Mouse (Mus musculus) liver, embryonic 14.5 days (tissue): ENCODE data around the gene Gm10944. TPM values are rescaled to one million over a fixed set of nuclear protein-coding genes. Genes with fewer than 3 reads are reported as not detected.

Experiments
- ATAC-seq: fragments of 200-750 bp; cut with Nextera tagmentation; 2 replicates; pipeline ENCODE4 v1.8.0; 2017; ENCODE audit warnings: moderate number of reproducible peaks, mild to moderate bottlenecking, moderate library complexity; ENCODE audit not compliant: insufficient read depth
- DNase-seq, 3 experiments: peaks; one replicate each; pipeline ENCODE4 v3.0.0-alpha.2; 2012 to 2013; ENCODE audit warnings: low read depth in 3 of 3, low spot score in 3 of 3
- H3K27ac ChIP-seq: fragments of 300-500 bp; sonication (generic); 2 replicates; pipeline ENCODE4 v1.5.1; 2014; ENCODE audit warnings: moderate library complexity, mild to moderate bottlenecking, control low read depth, inconsistent platforms
- H3K27me3 ChIP-seq: fragments of 300-500 bp; sonication (generic); 2 replicates; pipeline ENCODE4 v1.6.1; 2014; ENCODE audit warnings: mild to moderate bottlenecking, low read length, moderate library complexity; ENCODE audit not compliant: control insufficient read depth, insufficient read depth
- H3K36me3 ChIP-seq: fragments of 300-500 bp; sonication (generic); replicated peaks from 2 replicates; pipeline ENCODE4 v1.6.1; 2014; ENCODE audit warnings: low read depth; ENCODE audit not compliant: control insufficient read depth, insufficient read depth
- H3K4me1 ChIP-seq, 2 experiments: fragments of 200-500 bp in 1 of 2; fragments of 300-500 bp in 1 of 2; sonication (generic) in 1 of 2; replicated peaks; 2 replicates each; pipeline ENCODE4 v1.6.1; 2012 to 2014; ENCODE audit warnings: antibody characterized with exemption in 1 of 2, inconsistent platforms in 1 of 2, low read length in 1 of 2; ENCODE audit not compliant: control insufficient read depth in 2 of 2, insufficient read depth in 2 of 2
- H3K4me2 ChIP-seq: fragments of 300-500 bp; sonication (generic); 2 replicates; pipeline ENCODE4 v1.6.1; 2014; ENCODE audit warnings: low read depth, mild to moderate bottlenecking, control low read depth, moderate library complexity
- H3K4me3 ChIP-seq, 2 experiments: fragments of 200-500 bp in 1 of 2; fragments of 300-500 bp in 1 of 2; sonication (generic) in 1 of 2; 2 replicates each; pipeline ENCODE4 v1.5.1; 2012 to 2014; ENCODE audit warnings: low read depth in 2 of 2, low read length in 2 of 2, mild to moderate bottlenecking in 2 of 2, control low read depth in 1 of 2, inconsistent platforms in 1 of 2, moderate library complexity in 1 of 2; ENCODE audit not compliant: insufficient read depth in 1 of 2
- H3K9ac ChIP-seq: fragments of 300-500 bp; sonication (generic); replicated peaks from 2 replicates; pipeline ENCODE4 v1.6.1; 2014; ENCODE audit warnings: mild to moderate bottlenecking, control low read depth, moderate library complexity
- H3K9me3 ChIP-seq: fragments of 300-500 bp; sonication (generic); 2 replicates; pipeline ENCODE4 v1.6.1; 2016; ENCODE audit warnings: low read length, mixed read lengths; ENCODE audit not compliant: control insufficient read depth
- CTCF ChIP-seq: IDR thresholded peaks from 2 replicates; pipeline ENCODE4 v1.5.1; 2016; ENCODE audit warnings: antibody characterized with exemption, low read depth, control low read depth
- EP300 ChIP-seq: IDR thresholded peaks from 2 replicates; pipeline ENCODE4 v1.6.1; 2016; ENCODE audit warnings: antibody characterized with exemption, low read depth
- WGBS: fragments of 180-500 bp; shearing (Covaris S2); extraction: QIAGEN DNeasy Blood & Tissue Kit; methylation state at CpG from one replicate; pipeline ENCODE4 v1.1.7; 2014; ENCODE audit not compliant: insufficient replicate concordance; 5-methylcytosine and 5-hydroxymethylcytosine counted together
- polyA plus RNA-seq, 2 experiments: library from polyadenylated mRNA; depleted of rRNA in 1 of 2; stranded (reverse) in 1 of 2; unstranded in 1 of 2; fragments of >200 nt; fragmentation: Nextera tagmentation in 1 of 2; extraction: Ambion mirVana in 1 of 2; gene quantifications; 2 replicates each; pipeline versions ENCODE4 v1.2.1 to v1.2.3; 2012 to 2014

Gene Gm10944
- not detected in 2 replicates for polyA plus RNA-seq (2012; rRNA removed)
- polyA plus RNA-seq (2014; fragmentation: Nextera tagmentation; extraction: Ambion mirVana) = not detected in 2 replicates

GRCm38 (mm10) chr10:10681048-10681447 lies at the start of gene Gm10944:
Gene Gm10944, plus strand, starts transcription at chr10:10681348.
- no peaks in the 10 kb centered on the region for H3K36me3 ChIP-seq

DNA sequence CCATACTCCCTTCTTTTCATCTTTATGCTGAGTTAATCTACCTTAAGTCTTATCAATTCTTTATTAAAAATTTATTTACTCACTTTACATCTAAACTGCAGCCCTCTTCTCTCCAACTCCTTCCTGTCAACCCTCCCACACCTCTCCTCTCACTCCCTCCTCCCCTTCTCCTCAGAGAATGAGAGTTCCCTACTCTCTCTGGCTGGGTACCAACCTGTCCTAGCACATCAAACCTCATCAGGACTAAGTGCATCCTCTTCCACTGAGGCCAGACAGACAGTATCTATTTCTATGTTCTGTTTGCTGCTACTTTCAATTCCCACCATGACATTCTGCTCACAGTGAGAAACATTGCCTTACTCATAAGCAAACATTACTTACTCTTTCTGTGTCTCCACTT lies 25.2 kb upstream of the Gm10944 start:
- Histone ChIP-seq H3K9me3 (no peaks in the 10 kb centered on the region), H3K4me1 (no peaks in the 10 kb centered on the region), H3K4me3 (no peak overlapping the region), H3K4me2 (no peak overlapping the region), H3K27ac (no peak overlapping the region), H3K27me3 (no peaks in the 10 kb centered on the region), H3K9ac (no peak overlapping the region), H3K36me3 (no peaks in the 10 kb centered on the region)
- no peak for DNase-seq
- no peak for ATAC-seq
- TF ChIP-seq EP300 = no peak
- TF ChIP-seq CTCF = no peak

More at GRCm38 (mm10) chr10:10681048-10681447, at the start of gene Gm10944:
- Histone ChIP-seq H3K4me3 (no peak within 1 kb of the TSS), H3K4me1 (no peaks in the 10 kb centered on the region), H3K27ac (no peak within 1 kb of the TSS), H3K27me3 (no peaks in the 10 kb centered on the region), H3K9ac (no peak within 1 kb of the TSS), H3K4me2 (no peak within 1 kb of the TSS), H3K9me3 (no peaks in the 10 kb centered on the region)
- TF ChIP-seq EP300 = no peak
- no peak for TF ChIP-seq CTCF
- 68% methylated on average over 1 of the region's 1 CpGs for WGBS
- ATAC-seq (no peak), DNase-seq (no peak)

DNA sequence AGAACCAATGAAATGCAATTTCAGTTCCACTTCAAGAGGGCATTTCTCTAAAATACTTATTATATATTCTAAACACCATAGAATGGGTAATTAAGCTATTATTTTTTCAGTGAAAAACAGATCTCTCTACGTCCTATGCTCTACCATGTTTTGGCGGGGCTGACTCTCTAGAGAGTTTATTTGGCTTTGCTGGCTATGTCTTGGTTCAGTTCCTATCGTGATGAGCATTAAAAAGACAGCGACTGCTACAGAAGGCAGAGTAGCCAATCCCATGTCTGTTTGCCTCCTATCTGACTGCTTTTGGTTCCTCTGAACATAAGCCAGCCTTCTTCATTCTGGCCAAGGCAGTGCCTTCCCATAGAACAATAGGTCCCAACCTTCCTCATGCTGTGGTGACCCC lies 24.5 kb upstream of the Gm10944 start:
- ATAC-seq (no peak), DNase-seq (no peak)
- Histone ChIP-seq H3K9me3 (no peaks in the 10 kb centered on the region), H3K4me2 (no peak overlapping the region), H3K27ac (no peak overlapping the region), H3K9ac (no peak overlapping the region), H3K27me3 (no peaks in the 10 kb centered on the region), H3K36me3 (no peaks in the 10 kb centered on the region), H3K4me1 (no peaks in the 10 kb centered on the region), H3K4me3 (no peak overlapping the region)
- WGBS = 60% methylated on average over 4 of the region's 4 CpGs
- TF ChIP-seq CTCF (no peak), EP300 (no peak)

GRCm38 (mm10) chr10:10659161-10659560 lies 22.0 kb upstream of the Gm10944 start:
- 43% methylated on average over 3 of the region's 3 CpGs for WGBS
- TF ChIP-seq EP300 (no peak), CTCF (no peak)
- H3K4me2 ChIP-seq = no peak overlapping the region
- H3K9ac ChIP-seq = no peak overlapping the region
- no peaks in the 10 kb centered on the region for H3K36me3 ChIP-seq
- no peak overlapping the region for H3K27ac ChIP-seq
- DNase-seq = no peak
- H3K9me3 ChIP-seq = no peaks in the 10 kb centered on the region
- no peak for ATAC-seq
- H3K4me3 ChIP-seq = no peak overlapping the region
- no peaks in the 10 kb centered on the region for H3K27me3 ChIP-seq
- H3K4me1 ChIP-seq = no peaks in the 10 kb centered on the region

GRCm38 (mm10) chr10:10659976-10660375 lies 21.2 kb upstream of the Gm10944 start:
- H3K9ac ChIP-seq = no peak overlapping the region
- no peak overlapping the region for H3K27ac ChIP-seq
- no peaks in the 10 kb centered on the region for H3K9me3 ChIP-seq
- ATAC-seq (no peak), DNase-seq (no peak)
- TF ChIP-seq EP300 (no peak), CTCF (no peak)
- H3K4me3 ChIP-seq = no peak overlapping the region
- 31% methylated on average over 3 of the region's 3 CpGs for WGBS
- H3K36me3 ChIP-seq = no peaks in the 10 kb centered on the region
- H3K4me1 ChIP-seq = no peaks in the 10 kb centered on the region
- no peak overlapping the region for H3K4me2 ChIP-seq
- H3K27me3 ChIP-seq = no peaks in the 10 kb centered on the region
